In genomic region chr6:9999457-9999856, GRCm38 (mm10) we compare ENCODE assay signal across 24 mouse cellular contexts.
"Had no signal": no experiment of that assay in that cellular context is flagged by ENCODE, and none has a peak within 500 bp of the region (broad histone marks: within the 10 kb centered on the region; RNA-seq: fewer than 3 reads in every experiment).

No protein-coding gene starts in this region.

- H3K4me3 ChIP-seq: heart, embryonic 13.5 days; heart, embryonic 15.5 days; hindbrain, embryonic 12.5 days; kidney, embryonic 15.5 days; limb, embryonic 13.5 days; limb, embryonic 15.5 days; liver, embryonic 12.5 days had no signal

- DNase-seq: gastrocnemius, postnatal 14 days; gastrocnemius, postnatal 36 days; heart, adult 18-20 months; heart, postnatal 14 days; heart, postnatal 36 days; kidney, adult 11 months; kidney, adult 2 months; kidney, adult 9 months; kidney, postnatal 14 days; kidney, postnatal 36 days; layer of hippocampus, adult 9-11 months; layer of hippocampus, postnatal 36 days; left cerebral cortex, postnatal 4 days had no signal

- H3K4me1 ChIP-seq: heart, embryonic 13.5 days; heart, embryonic 15.5 days; hindbrain, embryonic 12.5 days; kidney, embryonic 15.5 days; limb, embryonic 13.5 days; limb, embryonic 15.5 days; liver, embryonic 12.5 days had no signal

- H3K9me3 ChIP-seq: heart, embryonic 13.5 days; heart, embryonic 15.5 days; hindbrain, embryonic 12.5 days; kidney, embryonic 15.5 days; limb, embryonic 13.5 days; limb, embryonic 15.5 days; liver, embryonic 12.5 days had no signal

- ATAC-seq: hindbrain, embryonic 16.5 days; intestine, embryonic 16.5 days; liver, embryonic 12.5 days had no signal

- H3K4me2 ChIP-seq: heart, embryonic 11.5 days; heart, embryonic 13.5 days; heart, embryonic 15.5 days; hindbrain, embryonic 12.5 days; kidney, embryonic 15.5 days; limb, embryonic 13.5 days; limb, embryonic 15.5 days; liver, embryonic 12.5 days had no signal

- H3K36me3 ChIP-seq: heart, embryonic 13.5 days; heart, embryonic 15.5 days; hindbrain, embryonic 12.5 days; kidney, embryonic 15.5 days; limb, embryonic 13.5 days; limb, embryonic 15.5 days; liver, embryonic 12.5 days had no signal

- H3K27me3 ChIP-seq: heart, embryonic 13.5 days; heart, embryonic 15.5 days; hindbrain, embryonic 12.5 days; kidney, embryonic 15.5 days; limb, embryonic 13.5 days; limb, embryonic 15.5 days; liver, embryonic 12.5 days had no signal

- H3K9ac ChIP-seq: heart, embryonic 13.5 days; heart, embryonic 15.5 days; hindbrain, embryonic 12.5 days; kidney, embryonic 15.5 days; limb, embryonic 13.5 days; limb, embryonic 15.5 days; liver, embryonic 12.5 days had no signal

- H3K27ac ChIP-seq: heart, embryonic 13.5 days; heart, embryonic 15.5 days; hindbrain, embryonic 12.5 days; kidney, embryonic 15.5 days; kidney, postnatal 0 days; limb, embryonic 13.5 days; limb, embryonic 15.5 days; liver, embryonic 12.5 days had no signal
